Mouse (Mus musculus) hindbrain, embryonic 14.5 days (tissue): ENCODE measurements at regions not wholly inside any gene's neighbourhood (a gene's known extent, or its start where the extent isn't known, plus 50 kb on each side); places are given as distances from the start of the nearest gene placed in this dataset.

Source experiments
- ATAC-seq: fragments of 200-750 bp; cut with Nextera tagmentation; 2 replicates; pipeline ENCODE4 v1.8.0; 2017; ENCODE audit warnings: moderate number of reproducible peaks, mild to moderate bottlenecking, moderate TSS enrichment, moderate library complexity; ENCODE audit not compliant: low FRiP score
- DNase-seq: peaks from one replicate; pipeline ENCODE4 v3.0.0-alpha.2; 2015; ENCODE audit warnings: low spot score
- H3K27ac ChIP-seq: fragments of 300-500 bp; sonication (generic); 2 replicates; pipeline ENCODE4 v1.5.1; 2014; ENCODE audit warnings: mild to moderate bottlenecking, moderate library complexity
- H3K27me3 ChIP-seq: fragments of 300-500 bp; sonication (generic); 2 replicates; pipeline ENCODE4 v1.6.1; 2014; ENCODE audit warnings: mild to moderate bottlenecking, low read length, mixed read lengths; ENCODE audit not compliant: control insufficient read depth, insufficient read depth
- H3K36me3 ChIP-seq: fragments of 300-500 bp; sonication (generic); replicated peaks from 2 replicates; pipeline ENCODE4 v1.6.1; 2014; ENCODE audit not compliant: control insufficient read depth, insufficient read depth
- H3K4me1 ChIP-seq: fragments of 300-500 bp; sonication (generic); replicated peaks from 2 replicates; pipeline ENCODE4 v1.6.1; 2014; ENCODE audit warnings: antibody characterized with exemption, low read length, mixed read lengths; ENCODE audit not compliant: control insufficient read depth, insufficient read depth
- H3K4me2 ChIP-seq: fragments of 300-500 bp; sonication (generic); replicated peaks from 2 replicates; pipeline ENCODE4 v1.6.1; 2014; ENCODE audit warnings: mild to moderate bottlenecking, moderate library complexity
- H3K4me3 ChIP-seq: fragments of 300-500 bp; sonication (generic); replicated peaks from 2 replicates; pipeline ENCODE4 v1.5.1; 2014; ENCODE audit warnings: mild to moderate bottlenecking, low read length
- H3K9ac ChIP-seq: fragments of 300-500 bp; sonication (generic); 2 replicates; pipeline ENCODE4 v1.6.1; 2014
- H3K9me3 ChIP-seq: fragments of 300-500 bp; sonication (generic); 2 replicates; pipeline ENCODE4 v1.6.1; 2016; ENCODE audit warnings: low read length; ENCODE audit not compliant: control insufficient read depth
- WGBS: fragments of 180-500 bp; shearing (Covaris S2); extraction: QIAGEN DNeasy Blood & Tissue Kit; methylation state at CpG from one replicate; pipeline ENCODE4 v1.1.7; 2014; 5-methylcytosine and 5-hydroxymethylcytosine counted together

- ATAC-seq (no peak), DNase-seq (no peak)
- no peaks in the 10 kb centered on the region for H3K9me3 ChIP-seq
- no peaks in the 10 kb centered on the region for H3K36me3 ChIP-seq
- H3K27ac ChIP-seq, result no peak overlapping the region
- no peaks in the 10 kb centered on the region for H3K27me3 ChIP-seq
- no peak overlapping the region for H3K4me3 ChIP-seq
- 74% methylated on average over 1 of the region's 1 CpGs for WGBS
- no peak overlapping the region for H3K4me2 ChIP-seq
- H3K4me1 ChIP-seq, result no peaks in the 10 kb centered on the region
- no peak overlapping the region for H3K9ac ChIP-seq
Measured at GRCm38 (mm10) chr5:40780363-40780762, 927.6 kb downstream of the Rab28 start.

- Histone ChIP-seq H3K9ac (no peak overlapping the region), H3K27ac (no peak overlapping the region), H3K4me3 (no peak overlapping the region), H3K27me3 (no peaks in the 10 kb centered on the region), H3K36me3 (no peaks in the 10 kb centered on the region), H3K4me2 (no peak overlapping the region), H3K9me3 (no peaks in the 10 kb centered on the region), H3K4me1 (no peaks in the 10 kb centered on the region)
- no peak for DNase-seq
- ATAC-seq, result no peak
- 91% methylated on average over 1 of the region's 1 CpGs for WGBS
Measured at GRCm38 (mm10) chr5:40779902-40780301, 928.1 kb downstream of the Rab28 start.

- Histone ChIP-seq H3K4me3 (no peak overlapping the region), H3K9ac (no peak overlapping the region), H3K27me3 (no peaks in the 10 kb centered on the region), H3K36me3 (no peaks in the 10 kb centered on the region), H3K27ac (no peak overlapping the region), H3K9me3 (no peaks in the 10 kb centered on the region), H3K4me1 (no peaks in the 10 kb centered on the region), H3K4me2 (no peak overlapping the region)
- 89% methylated on average over 2 of the region's 2 CpGs for WGBS
- ATAC-seq (no peak), DNase-seq (no peak)
Measured at GRCm38 (mm10) chr5:40775856-40776255, 932.1 kb downstream of the Rab28 start.

GRCm38 (mm10) chr5:40760224-40760623, 947.7 kb downstream of the Rab28 start:
- Histone ChIP-seq H3K4me1 (no peaks in the 10 kb centered on the region), H3K27me3 (no peaks in the 10 kb centered on the region), H3K36me3 (no peaks in the 10 kb centered on the region), H3K9ac (no peak overlapping the region), H3K9me3 (no peaks in the 10 kb centered on the region), H3K4me2 (no peak overlapping the region), H3K4me3 (no peak overlapping the region), H3K27ac (no peak overlapping the region)
- WGBS, result 86% methylated on average over 2 of the region's 2 CpGs
- DNase-seq (no peak), ATAC-seq (no peak)

- no peaks in the 10 kb centered on the region for H3K27me3 ChIP-seq
- H3K36me3 ChIP-seq, result no peaks in the 10 kb centered on the region
- no peak overlapping the region for H3K4me2 ChIP-seq
- WGBS, result 75% methylated on average over 1 of the region's 1 CpGs
- H3K4me3 ChIP-seq, result no peak overlapping the region
- no peak overlapping the region for H3K27ac ChIP-seq
- H3K4me1 ChIP-seq, result no peaks in the 10 kb centered on the region
- H3K9me3 ChIP-seq, result 0 out of 2 replicates have a peak, but pooled peaks cover 3% of the 10 kb centered on the region
- DNase-seq, result no peak
- no peak overlapping the region for H3K9ac ChIP-seq
- ATAC-seq, result no peak
Measured at GRCm38 (mm10) chr5:40750044-40750443, 957.9 kb downstream of the Rab28 start.

GRCm38 (mm10) chr5:40735660-40736059, 972.3 kb downstream of the Rab28 start:
- no peaks in the 10 kb centered on the region for H3K4me1 ChIP-seq
- H3K9me3 ChIP-seq, result no peaks in the 10 kb centered on the region
- no peak for ATAC-seq
- 81% methylated on average over 7 of the region's 7 CpGs for WGBS
- H3K27me3 ChIP-seq, result no peaks in the 10 kb centered on the region
- no peak overlapping the region for H3K9ac ChIP-seq
- H3K4me3 ChIP-seq, result no peak overlapping the region
- DNase-seq, result no peak
- H3K36me3 ChIP-seq, result no peaks in the 10 kb centered on the region
- H3K4me2 ChIP-seq, result no peak overlapping the region
- H3K27ac ChIP-seq, result no peak overlapping the region

- no peaks in the 10 kb centered on the region for H3K27me3 ChIP-seq
- DNase-seq, result peak; percentile 63
- no peaks in the 10 kb centered on the region for H3K9me3 ChIP-seq
- H3K4me3 ChIP-seq, result no peak overlapping the region
- H3K9ac ChIP-seq, result no peak overlapping the region
- H3K36me3 ChIP-seq, result no peaks in the 10 kb centered on the region
- no peak overlapping the region for H3K4me2 ChIP-seq
- ATAC-seq, result no peak; the same call in 1 of the 2 replicates
- H3K4me1 ChIP-seq, result no peaks in the 10 kb centered on the region
- no peak overlapping the region for H3K27ac ChIP-seq
- 70% methylated on average over 2 of the region's 2 CpGs for WGBS
Measured at GRCm38 (mm10) chr5:40733844-40734566, 974.0 kb downstream of the Rab28 start.

- ATAC-seq (no peak), DNase-seq (no peak)
- 84% methylated on average over 3 of the region's 3 CpGs for WGBS
- Histone ChIP-seq H3K4me1 (no peaks in the 10 kb centered on the region), H3K27ac (no peak overlapping the region), H3K4me2 (no peak overlapping the region), H3K27me3 (no peaks in the 10 kb centered on the region), H3K36me3 (no peaks in the 10 kb centered on the region), H3K9ac (no peak overlapping the region), H3K4me3 (no peak overlapping the region), H3K9me3 (no peaks in the 10 kb centered on the region)
Measured at GRCm38 (mm10) chr5:40714497-40715128, 959.3 kb upstream of the Hs3st1 start.

GRCm38 (mm10) chr5:40701651-40702050, 946.4 kb upstream of the Hs3st1 start:
- 86% methylated on average over 5 of the region's 5 CpGs for WGBS
- H3K9me3 ChIP-seq, result no peaks in the 10 kb centered on the region
- no peaks in the 10 kb centered on the region for H3K4me1 ChIP-seq
- no peaks in the 10 kb centered on the region for H3K36me3 ChIP-seq
- H3K27me3 ChIP-seq, result no peaks in the 10 kb centered on the region
- no peak overlapping the region for H3K4me2 ChIP-seq
- ATAC-seq (no peak), DNase-seq (no peak)
- no peak overlapping the region for H3K4me3 ChIP-seq
- H3K9ac ChIP-seq, result no peak overlapping the region
- H3K27ac ChIP-seq, result no peak overlapping the region
